Mouse (Mus musculus) splenic B cell, adult 2 months (primary cell): Measurements from ENCODE around the gene Nsmce1.
A peak's percentile ranks its signal among the peaks of the same experiment; 100 is the strongest.

Source experiments
- DNase-seq: peaks from one replicate; pipeline ENCODE4 v3.0.0-alpha.2; 2011; ENCODE audit warnings: low read depth, low spot score
- H3K27me3 ChIP-seq: 2 replicates; pipeline ENCODE4 v1.6.1; 2012; ENCODE audit warnings: mild to moderate bottlenecking, low read length, moderate library complexity, mixed read lengths; ENCODE audit not compliant: control insufficient read depth, poor library complexity, insufficient read depth, severe bottlenecking
- H3K36me3 ChIP-seq: 2 replicates; pipeline ENCODE4 v1.6.1; 2012; ENCODE audit warnings: mild to moderate bottlenecking, low read length, moderate library complexity, mixed read lengths; ENCODE audit not compliant: control insufficient read depth, poor library complexity, insufficient read depth, severe bottlenecking

Nsmce1 gene

GRCm38 (mm10) chr7:125478391-125478984, 12.9 kb downstream of the Nsmce1 start:
- Histone ChIP-seq H3K27me3 (no peaks in the 10 kb centered on the region), H3K36me3 (peaks cover 2% of the 10 kb centered on the region)
- DNase-seq, result no peak

- DNase-seq, result peak; percentile 26
- Histone ChIP-seq H3K27me3 (no peaks in the 10 kb centered on the region), H3K36me3 (no peaks in the 10 kb centered on the region)
Observed at GRCm38 (mm10) chr7:125475601-125476251, 15.7 kb downstream of the Nsmce1 start.

- no peaks in the 10 kb centered on the region for H3K27me3 ChIP-seq
- no peaks in the 10 kb centered on the region; the same call in 1 of the 2 replicates for H3K36me3 ChIP-seq
- no peak for DNase-seq
Observed at GRCm38 (mm10) chr7:125474535-125474934, 16.9 kb downstream of the Nsmce1 start.

- Histone ChIP-seq H3K27me3 (no peaks in the 10 kb centered on the region), H3K36me3 (peaks cover 7% of the 10 kb centered on the region)
- DNase-seq, result peak; percentile 89
Observed at GRCm38 (mm10) chr7:125471991-125472741, 19.2 kb downstream of the Nsmce1 start.

GRCm38 (mm10) chr7:125470901-125471300, 20.5 kb downstream of the Nsmce1 start:
- peaks cover 10% of the 10 kb centered on the region for H3K36me3 ChIP-seq
- DNase-seq, result no peak
- H3K27me3 ChIP-seq, result no peaks in the 10 kb centered on the region

- H3K27me3 ChIP-seq, result no peaks in the 10 kb centered on the region
- peaks cover 10% of the 10 kb centered on the region for H3K36me3 ChIP-seq
- DNase-seq, result peak; percentile 89
Observed at GRCm38 (mm10) chr7:125469937-125470336, 21.5 kb downstream of the Nsmce1 start.

GRCm38 (mm10) chr7:125462200-125462599, 29.2 kb downstream of the Nsmce1 start:
- no peak for DNase-seq
- no peaks in the 10 kb centered on the region for H3K27me3 ChIP-seq
- peaks cover 3% of the 10 kb centered on the region for H3K36me3 ChIP-seq

GRCm38 (mm10) chr7:125453671-125454070, 37.7 kb downstream of the Nsmce1 start:
- no peaks in the 10 kb centered on the region for H3K27me3 ChIP-seq
- no peak for DNase-seq
- no peaks in the 10 kb centered on the region; the same call in 1 of the 2 replicates for H3K36me3 ChIP-seq

GRCm38 (mm10) chr7:125451078-125451477, 40.3 kb downstream of the Nsmce1 start:
- H3K27me3 ChIP-seq, result no peaks in the 10 kb centered on the region
- no peak for DNase-seq
- H3K36me3 ChIP-seq, result no peaks in the 10 kb centered on the region; the same call in 1 of the 2 replicates

GRCm38 (mm10) chr7:125450678-125451077, 40.7 kb downstream of the Nsmce1 start:
- no peaks in the 10 kb centered on the region; the same call in 1 of the 2 replicates for H3K36me3 ChIP-seq
- no peaks in the 10 kb centered on the region for H3K27me3 ChIP-seq
- no peak for DNase-seq

- peak; percentile 96 for DNase-seq
- Histone ChIP-seq H3K36me3 (no peaks in the 10 kb centered on the region), H3K27me3 (no peaks in the 10 kb centered on the region)
Observed at GRCm38 (mm10) chr7:125444464-125445401, 46.7 kb downstream of the Nsmce1 start, which contains the start of gene Kdm8. Gene Kdm8, plus strand, starts transcription at chr7:125444676.

- Histone ChIP-seq H3K27me3 (no peaks in the 10 kb centered on the region), H3K36me3 (no peaks in the 10 kb centered on the region)
- DNase-seq, result no peak
Observed at GRCm38 (mm10) chr7:125444076-125444463, 47.3 kb downstream of the Nsmce1 start.

GRCm38 (mm10) chr7:125442323-125442722, 49.1 kb downstream of the Nsmce1 start:
- Histone ChIP-seq H3K36me3 (no peaks in the 10 kb centered on the region), H3K27me3 (no peaks in the 10 kb centered on the region)
- no peak for DNase-seq

GRCm38 (mm10) chr7:125434666-125435290, 56.6 kb downstream of the Nsmce1 start:
- no peak for DNase-seq
- Histone ChIP-seq H3K27me3 (no peaks in the 10 kb centered on the region), H3K36me3 (no peaks in the 10 kb centered on the region)
